Mouse (Mus musculus) liver, postnatal 0 days (tissue): ENCODE data around the gene Kcnh6. TPM values are rescaled to one million over a fixed set of nuclear protein-coding genes. Genes with fewer than 3 reads are reported as not detected.
A peak's percentile ranks its signal among the peaks of the same experiment; 100 is the strongest.
"Not testable (repeated sequence)": the region's sequence is repeated elsewhere in the genome, so short reads cannot be mapped to it uniquely, and the experiment has no call there.

Experiments
- ATAC-seq: fragments of 200-750 bp; cut with Nextera tagmentation; 2 replicates; pipeline ENCODE4 v1.8.0; 2017; ENCODE audit warnings: mild to moderate bottlenecking, moderate library complexity
- DNase-seq: peaks from one replicate; pipeline ENCODE4 v3.0.0-alpha.2; 2016
- H3K27ac ChIP-seq: fragments of 300-500 bp; sonication (generic); 2 replicates; pipeline ENCODE4 v1.5.1; 2014; ENCODE audit warnings: antibody characterized with exemption, moderate library complexity, mild to moderate bottlenecking, low read depth
- H3K27me3 ChIP-seq: fragments of 300-500 bp; sonication (generic); 2 replicates; pipeline ENCODE4 v1.6.1; 2014; ENCODE audit warnings: low read length, control low read depth, mixed read lengths; ENCODE audit not compliant: insufficient read depth
- H3K36me3 ChIP-seq: fragments of 300-500 bp; sonication (generic); replicated peaks from 2 replicates; pipeline ENCODE4 v1.6.1; 2014; ENCODE audit warnings: mild to moderate bottlenecking, control low read depth, low read length, moderate library complexity, mixed read lengths; ENCODE audit not compliant: insufficient read depth
- H3K4me1 ChIP-seq: fragments of 300-500 bp; sonication (generic); 2 replicates; pipeline ENCODE4 v1.6.1; 2014; ENCODE audit warnings: antibody characterized with exemption, mild to moderate bottlenecking, control low read depth; ENCODE audit not compliant: insufficient read depth
- H3K4me2 ChIP-seq: fragments of 300-500 bp; sonication (generic); 2 replicates; pipeline ENCODE4 v1.6.1; 2014; ENCODE audit warnings: low read depth, mild to moderate bottlenecking, low read length, moderate library complexity, mixed read lengths
- H3K4me3 ChIP-seq: fragments of 300-500 bp; sonication (generic); 2 replicates; pipeline ENCODE4 v1.5.1; 2014; ENCODE audit warnings: low read depth, low read length
- H3K9ac ChIP-seq: fragments of 300-500 bp; sonication (generic); replicated peaks from 2 replicates; pipeline ENCODE4 v1.6.1; 2014; ENCODE audit warnings: mild to moderate bottlenecking, moderate library complexity
- H3K9me3 ChIP-seq: fragments of 300-500 bp; sonication (generic); 2 replicates; pipeline ENCODE4 v1.6.1; 2016; ENCODE audit warnings: mild to moderate bottlenecking, control low read depth, low read length, mixed read lengths
- CTCF ChIP-seq: sonication (generic); IDR thresholded peaks from 2 replicates; pipeline ENCODE4 v1.5.1; 2016; ENCODE audit warnings: antibody characterized with exemption, low read depth
- EP300 ChIP-seq: IDR thresholded peaks from 2 replicates; pipeline ENCODE4 v1.6.1; 2016; ENCODE audit warnings: antibody characterized with exemption, low read depth, mild to moderate bottlenecking
- WGBS: fragments of 180-500 bp; shearing (Covaris S2); extraction: QIAGEN DNeasy Blood & Tissue Kit; methylation state at CpG from one replicate; pipeline ENCODE4 v1.1.7; 2014; ENCODE audit not compliant: insufficient replicate concordance; 5-methylcytosine and 5-hydroxymethylcytosine counted together
- polyA plus RNA-seq: library from polyadenylated mRNA; unstranded; fragments of >200 nt; fragmentation: Nextera tagmentation; extraction: Ambion mirVana; gene quantifications from 2 replicates; pipeline ENCODE4 v1.2.1, GENCODE M21; 2015

The Kcnh6 gene
- polyA plus RNA-seq, 1 experiment from 2014 or later = not detected

DNA sequence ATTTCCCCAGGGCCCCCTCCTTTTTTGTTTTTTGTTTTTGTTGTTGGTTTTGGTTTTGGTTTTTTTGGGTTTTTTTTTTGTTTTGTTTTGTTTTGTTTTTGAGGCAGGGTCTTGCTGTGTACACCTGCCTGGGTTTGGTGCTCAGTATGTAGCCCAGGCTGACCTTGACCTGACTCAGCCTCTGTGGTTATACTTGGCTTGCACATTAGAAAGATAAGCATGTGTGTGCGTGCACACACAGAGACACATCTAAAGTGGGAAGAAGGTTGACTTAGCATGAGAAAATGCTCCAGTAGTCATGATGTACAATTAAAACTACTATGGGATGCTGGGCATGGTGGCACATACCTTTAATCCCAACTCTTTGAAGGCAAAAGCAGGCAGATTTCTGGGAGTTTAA, 52.6 kb downstream of the Kcnh6 start:
- Histone ChIP-seq H3K27ac (no peak overlapping the region), H3K9ac (no peak overlapping the region)
- WGBS = 47% methylated on average over 1 of the region's 1 CpGs

DNA sequence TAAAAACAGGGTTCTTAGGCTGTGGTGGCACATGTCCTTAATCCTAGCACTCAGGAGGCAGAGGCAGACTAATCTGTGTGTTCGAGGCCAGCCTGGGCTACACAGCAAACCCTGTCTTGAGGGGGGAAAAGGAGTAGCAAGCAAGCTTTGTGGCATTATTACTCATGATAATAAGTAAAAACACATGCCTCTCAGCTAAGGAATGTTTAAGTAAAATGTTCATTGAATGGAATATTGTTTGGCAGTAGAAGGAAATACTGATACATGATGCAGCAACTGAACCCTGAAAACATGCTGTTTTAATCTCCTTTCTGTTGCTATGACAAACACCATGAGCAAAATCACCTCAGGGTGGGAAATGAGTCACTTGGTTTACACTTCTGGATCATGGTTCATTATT, 53.4 kb downstream of the Kcnh6 start:
- Histone ChIP-seq H3K4me1 (peaks cover 12% of the 10 kb centered on the region), H3K9me3 (no peaks in the 10 kb centered on the region), H3K27ac (no peak overlapping the region), H3K4me3 (no peak overlapping the region), H3K27me3 (no peaks in the 10 kb centered on the region), H3K9ac (no peak overlapping the region), H3K36me3 (peaks cover 29% of the 10 kb centered on the region), H3K4me2 (no peak overlapping the region)
- 82% methylated on average over 1 of the region's 1 CpGs for WGBS
- no peak for DNase-seq
- TF ChIP-seq EP300 = no peak
- TF ChIP-seq CTCF = no peak
- ATAC-seq = no peak

More for the DNA sequence above, 52.6 kb downstream of the Kcnh6 start:
- H3K36me3 ChIP-seq = peaks cover 34% of the 10 kb centered on the region
- ATAC-seq (no peak), DNase-seq (no peak)
- H3K9me3 ChIP-seq = no peaks in the 10 kb centered on the region
- H3K4me1 ChIP-seq = peaks cover 15% of the 10 kb centered on the region
- H3K27me3 ChIP-seq = no peaks in the 10 kb centered on the region
- H3K4me2 ChIP-seq = no peak overlapping the region
- TF ChIP-seq EP300 = no peak
- TF ChIP-seq CTCF = no peak
- no peak overlapping the region for H3K4me3 ChIP-seq

DNA sequence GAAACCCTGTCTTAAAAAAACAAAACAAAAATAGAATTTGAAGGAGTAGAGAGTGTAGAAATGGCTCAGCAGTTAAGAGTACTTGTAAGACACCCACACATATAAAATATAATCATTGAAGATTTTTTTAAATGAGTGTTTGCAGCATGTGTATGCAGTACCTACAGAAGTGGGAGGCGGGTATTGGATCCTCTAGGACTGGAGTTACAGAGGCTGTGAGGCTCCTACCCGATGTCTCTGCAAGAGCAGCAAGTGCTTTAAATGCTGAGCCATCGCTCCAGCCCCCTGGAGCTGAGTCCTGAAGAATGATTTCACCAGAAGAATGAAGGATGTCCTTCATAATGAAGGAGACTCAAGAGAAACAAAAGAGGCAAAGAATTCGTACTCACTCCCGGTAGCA, 55.8 kb downstream of the Kcnh6 start:
- Histone ChIP-seq H3K36me3 (peaks cover 9% of the 10 kb centered on the region), H3K27me3 (no peaks in the 10 kb centered on the region), H3K27ac (no peak overlapping the region), H3K9ac (no peak overlapping the region), H3K4me1 (peaks cover 10% of the 10 kb centered on the region), H3K4me2 (no peak overlapping the region), H3K9me3 (no peaks in the 10 kb centered on the region), H3K4me3 (no peak overlapping the region)
- WGBS = 84% methylated on average over 5 of the region's 5 CpGs
- DNase-seq = no peak
- TF ChIP-seq CTCF (no peak), EP300 (no peak)
- no peak for ATAC-seq

GRCm38 (mm10) chr11:106065073-106065922, 57.4 kb downstream of the Kcnh6 start:
- ATAC-seq = peak; percentile 14; the same call in 1 of the 2 replicates
- H3K27me3 ChIP-seq = no peaks in the 10 kb centered on the region
- H3K27ac ChIP-seq = no peak overlapping the region; the same call in 1 of the 2 replicates
- H3K9me3 ChIP-seq = no peaks in the 10 kb centered on the region
- 31% methylated on average over 18 of the region's 18 CpGs for WGBS
- peaks cover 10% of the 10 kb centered on the region for H3K4me1 ChIP-seq
- TF ChIP-seq EP300 (peak; percentile 86), CTCF (no peak)
- H3K4me2 ChIP-seq = peak overlapping the region; percentile 81
- H3K4me3 ChIP-seq = peak overlapping the region; percentile 71
- no peak for DNase-seq
- no peaks in the 10 kb centered on the region for H3K36me3 ChIP-seq
- no peak overlapping the region; the same call in 1 of the 2 replicates for H3K9ac ChIP-seq

GRCm38 (mm10) chr11:106065923-106066571, 58.1 kb downstream of the Kcnh6 start, which contains the start of gene Taco1:
TSS of gene Taco1 (plus strand) at chr11:106066061.
- under 1% methylated on average over 48 of the region's 49 CpGs for WGBS
- peak within 1 kb of the TSS; percentile 71 for H3K4me3 ChIP-seq
- H3K27me3 ChIP-seq = no peaks in the 10 kb centered on the region
- H3K9me3 ChIP-seq = no peaks in the 10 kb centered on the region
- peaks cover 10% of the 10 kb centered on the region for H3K4me1 ChIP-seq
- peak within 1 kb of the TSS; percentile 86 for H3K27ac ChIP-seq
- peak; percentile 99 for ATAC-seq
- H3K36me3 ChIP-seq = 0 out of 2 replicates have a peak, but pooled peaks cover 3% of the 10 kb centered on the region
- TF ChIP-seq EP300 (peak; percentile 56; the same call in 1 of the 2 replicates), CTCF (peak; percentile 31)
- peak; percentile 97 for DNase-seq
- peak within 1 kb of the TSS; percentile 81 for H3K4me2 ChIP-seq
- H3K9ac ChIP-seq = peak within 1 kb of the TSS; percentile 78

- Histone ChIP-seq H3K4me2 (peak overlapping the region; percentile 81), H3K4me1 (peaks cover 10% of the 10 kb centered on the region), H3K9ac (peak overlapping the region; percentile 78), H3K4me3 (peak overlapping the region; percentile 71), H3K27ac (peak overlapping the region; percentile 86)
- H3K27me3 ChIP-seq, H3K36me3 ChIP-seq, H3K9me3 ChIP-seq, ATAC-seq: not testable (repeated sequence)
- 11% methylated on average over 23 of the region's 23 CpGs for WGBS
- peak; percentile 85 for DNase-seq
These were observed 58.7 kb downstream of the Kcnh6 start for GRCm38 (mm10) chr11:106066616-106067015.
